Mouse (Mus musculus) MEL-GATA-1-ER (cell line): Measurements from ENCODE around the gene Sox4.

Experiments
- DNase-seq: peaks from one replicate; pipeline ENCODE4 v3.0.0-alpha.2; 2012; ENCODE audit warnings: low read depth; ENCODE audit errors: extremely low read depth

Gene Sox4

DNA sequence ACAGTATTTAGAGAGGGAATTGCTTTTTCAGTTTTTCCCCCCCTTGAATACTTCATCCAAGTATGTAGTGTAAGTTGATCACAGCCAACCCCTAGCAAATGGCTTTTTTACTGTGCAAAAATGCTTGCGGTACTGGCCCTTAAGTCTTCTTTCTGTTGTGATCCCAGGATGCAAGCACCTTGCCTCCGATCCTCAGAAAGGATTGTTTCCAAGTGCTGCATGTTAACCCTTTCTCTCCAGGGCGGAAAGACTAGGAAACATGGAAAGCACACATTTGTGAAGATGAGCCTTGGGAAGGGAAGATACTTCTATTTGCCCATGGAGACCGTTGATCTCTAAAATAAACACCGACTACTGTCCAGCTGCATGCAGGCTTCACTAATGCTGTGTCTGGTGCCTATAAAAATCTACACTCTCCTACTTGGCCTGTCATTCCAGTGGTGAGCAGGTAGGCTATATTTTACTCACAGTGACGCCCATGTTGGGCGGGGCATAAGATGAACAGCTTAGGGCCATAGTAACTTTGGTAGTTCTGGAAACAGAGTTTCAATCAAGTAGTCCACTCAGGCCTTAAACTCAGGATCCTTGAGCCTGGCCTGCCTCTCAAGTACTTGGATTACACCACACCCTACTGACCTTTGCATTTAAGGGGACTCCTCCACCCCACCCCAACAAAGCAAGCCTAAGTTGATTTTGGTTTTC, 5.6 kb downstream of the Sox4 start:
- no peak for DNase-seq

DNA sequence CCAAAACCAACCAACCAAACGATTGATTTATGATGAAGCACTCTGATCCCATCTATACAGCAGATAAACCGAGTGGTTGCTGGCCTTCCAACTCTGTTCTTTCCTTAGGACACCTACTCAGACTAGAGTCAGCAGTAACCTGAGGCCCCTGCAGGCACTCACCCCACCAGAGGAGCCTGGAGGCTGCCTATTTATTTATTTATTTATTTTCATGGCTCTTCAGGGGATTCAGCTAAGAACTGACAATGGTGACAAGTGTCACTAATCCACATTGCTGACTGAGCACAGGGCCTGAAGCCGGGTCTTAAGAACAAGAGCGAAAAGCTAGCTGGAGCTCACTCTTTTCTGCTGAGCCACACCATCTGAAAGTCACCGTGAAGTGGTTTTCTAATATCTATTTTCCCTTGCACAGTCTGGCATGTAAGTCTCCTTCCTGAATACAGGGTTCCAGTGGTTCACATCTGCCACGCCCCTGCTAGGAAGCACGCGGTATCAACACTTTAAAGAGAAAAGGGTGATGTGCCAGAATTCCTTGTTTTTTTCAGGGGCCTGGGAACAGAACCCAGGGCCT, 6.9 kb downstream of the Sox4 start:
- no peak for DNase-seq

DNA sequence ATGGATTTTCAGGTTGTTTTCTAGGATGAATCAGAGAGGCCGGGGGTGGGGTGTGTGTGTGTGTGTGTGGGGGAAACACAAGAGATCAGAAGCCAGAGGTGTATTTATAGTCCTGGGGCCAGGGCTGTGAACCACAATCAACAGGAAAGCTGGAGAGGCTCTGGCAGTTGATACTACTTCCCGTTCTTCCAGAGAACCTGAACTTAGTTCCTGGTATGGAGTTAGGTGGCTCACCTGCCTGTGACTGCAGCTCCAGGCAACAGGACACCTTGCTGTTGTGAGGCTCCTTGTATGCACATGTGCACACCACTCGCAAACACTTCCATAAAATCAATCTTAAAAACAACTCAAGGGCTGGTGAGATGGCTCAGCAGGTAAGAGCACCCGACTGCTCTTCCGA, 7.8 kb downstream of the Sox4 start:
- no peak for DNase-seq

DNA sequence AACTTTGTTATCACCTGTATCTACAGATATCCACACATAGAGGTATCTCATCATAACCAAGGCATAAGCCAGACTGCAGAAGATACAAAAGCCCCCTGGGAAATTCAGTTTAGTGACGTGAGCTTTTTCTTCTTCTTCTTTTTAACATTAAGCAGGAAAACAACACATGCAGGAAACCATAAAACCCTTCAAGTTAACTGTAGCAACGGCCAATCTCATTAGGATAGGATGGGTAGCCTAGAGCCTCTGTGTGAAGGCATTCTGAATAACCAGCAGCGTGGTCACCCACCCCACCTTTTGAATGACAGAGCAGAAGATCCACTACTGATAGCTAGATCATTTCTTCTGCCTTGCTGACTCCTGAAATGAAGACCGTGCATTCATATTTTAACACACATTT, 10.6 kb downstream of the Sox4 start:
- DNase-seq, result no peak

DNA sequence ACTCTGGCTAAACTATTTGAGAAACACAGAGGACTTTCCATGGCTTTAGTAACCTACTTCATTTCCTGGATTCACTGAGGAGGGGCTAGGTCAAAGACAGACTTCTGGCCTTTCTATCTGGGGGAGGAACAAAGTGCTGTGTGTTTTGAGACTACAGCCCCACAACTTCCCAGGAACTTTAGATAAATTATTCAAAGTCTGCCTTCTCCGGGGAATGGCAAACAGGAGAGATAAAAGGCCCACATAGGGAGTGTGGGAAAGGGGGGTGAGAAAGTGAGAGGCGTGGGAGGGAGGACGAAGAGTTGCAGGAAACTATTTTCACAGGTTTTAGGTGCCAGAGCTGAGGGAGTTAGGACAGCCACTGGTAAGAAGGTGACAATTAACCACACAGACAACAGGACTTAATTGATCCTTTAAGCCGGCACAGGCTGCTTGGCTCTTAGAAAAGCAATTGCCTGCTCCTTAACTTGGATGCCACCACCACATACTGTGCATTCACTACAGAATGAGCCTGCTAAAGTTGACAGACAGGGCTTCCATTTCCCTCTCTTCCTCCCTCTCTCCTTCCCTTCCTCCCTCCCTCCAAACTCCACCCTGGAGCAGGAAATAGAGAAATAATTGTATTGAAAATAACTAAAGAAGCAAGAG, 11.4 kb downstream of the Sox4 start:
- no peak for DNase-seq

DNA sequence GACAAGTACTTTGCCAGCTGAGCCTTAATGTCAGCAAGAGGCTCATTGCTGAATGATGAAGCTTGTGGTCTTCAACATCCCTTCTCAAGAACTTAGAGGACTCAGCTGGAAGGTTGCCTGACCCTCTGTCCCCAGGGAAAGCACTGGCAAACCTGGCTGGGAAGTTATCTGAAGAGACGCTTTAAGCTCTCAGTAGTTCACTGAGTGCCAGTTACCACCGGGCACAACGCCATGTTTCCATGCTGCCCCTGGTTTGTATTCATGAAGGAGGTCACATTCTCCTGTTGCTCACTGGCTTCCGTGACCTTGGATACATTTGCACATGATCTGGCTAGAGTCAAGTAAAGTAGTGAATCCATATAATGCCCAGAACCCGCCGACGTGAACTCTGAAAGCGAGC, 20.1 kb downstream of the Sox4 start:
- DNase-seq, result no peak

DNA sequence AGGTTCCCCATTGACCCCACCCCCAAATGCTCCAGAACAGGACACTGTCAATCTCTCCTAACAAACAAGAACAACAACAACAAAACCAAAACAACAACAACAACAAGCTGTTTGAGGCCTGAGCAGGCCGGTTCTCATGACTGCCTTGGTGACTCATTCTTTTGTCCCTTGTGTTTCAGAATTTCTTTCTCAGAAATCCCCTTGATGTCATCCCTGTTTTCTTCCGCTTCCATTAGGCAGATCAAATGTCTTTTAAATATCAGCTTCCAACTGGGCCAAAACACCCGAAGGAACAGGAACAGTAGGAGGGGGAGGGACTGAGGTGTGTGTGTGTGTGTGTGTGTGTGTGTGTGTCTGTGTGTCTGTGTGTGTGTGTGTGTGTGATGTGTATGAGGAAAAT, 21.7 kb downstream of the Sox4 start:
- DNase-seq, result no peak

DNA sequence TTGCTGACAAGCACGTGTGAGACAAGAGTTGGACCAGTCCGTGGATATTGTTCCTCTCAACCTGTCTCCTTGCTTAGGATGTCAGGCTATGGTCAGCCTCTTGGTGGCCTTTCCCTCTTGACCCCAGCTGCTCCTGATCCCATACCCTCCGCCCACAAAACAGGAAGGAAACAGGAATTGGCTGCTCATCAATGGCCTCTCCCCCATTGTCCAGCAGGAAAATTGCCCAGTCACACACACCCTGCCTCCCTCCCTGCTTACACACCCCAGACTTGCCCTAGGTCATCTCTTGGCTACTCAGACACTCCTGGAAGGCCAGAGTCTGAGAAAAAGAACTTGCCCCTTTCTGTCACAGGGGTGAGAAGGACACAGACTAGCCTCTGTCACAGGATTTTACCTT, 22.2 kb downstream of the Sox4 start:
- DNase-seq, result no peak

DNA sequence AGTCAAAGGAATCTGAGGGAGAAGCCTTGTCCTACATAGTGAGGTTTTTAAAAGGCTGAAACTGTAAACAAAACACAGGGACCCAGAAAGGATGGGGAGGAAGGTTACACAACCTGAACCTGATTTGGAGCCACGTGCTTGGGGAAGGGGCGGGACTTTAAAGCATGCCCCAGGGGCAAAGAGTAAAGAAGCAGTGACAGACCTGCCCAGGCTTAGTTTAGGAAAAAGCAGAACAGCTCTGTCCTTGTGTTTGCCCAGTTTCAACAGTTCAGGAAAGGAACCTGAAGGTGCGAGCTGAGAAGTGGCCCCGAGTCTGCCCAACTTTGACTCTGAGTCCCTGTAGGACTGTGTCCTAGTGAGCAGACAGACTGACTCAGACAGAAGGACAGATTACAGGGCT, 23.1 kb downstream of the Sox4 start:
- DNase-seq, result no peak

DNA sequence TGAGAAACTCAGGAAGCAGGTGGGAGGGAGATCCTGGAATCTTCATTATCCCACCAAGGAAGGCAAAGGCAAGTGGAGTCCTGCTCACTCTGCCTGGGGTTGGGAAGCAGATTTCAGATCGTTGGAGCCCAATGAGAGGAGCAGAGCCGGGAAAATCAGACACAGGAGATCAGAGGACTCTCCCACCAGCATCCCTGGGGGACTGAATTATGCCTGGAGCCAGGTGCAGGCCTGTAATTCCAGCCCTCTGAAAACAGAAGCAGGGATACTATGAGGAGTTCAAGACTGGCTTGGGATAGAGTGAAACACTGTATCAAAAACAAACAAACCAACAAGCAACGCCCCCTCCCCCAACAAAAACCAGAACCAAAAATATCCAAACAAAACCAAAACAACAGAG, 23.6 kb downstream of the Sox4 start:
- DNase-seq, result no peak

DNA sequence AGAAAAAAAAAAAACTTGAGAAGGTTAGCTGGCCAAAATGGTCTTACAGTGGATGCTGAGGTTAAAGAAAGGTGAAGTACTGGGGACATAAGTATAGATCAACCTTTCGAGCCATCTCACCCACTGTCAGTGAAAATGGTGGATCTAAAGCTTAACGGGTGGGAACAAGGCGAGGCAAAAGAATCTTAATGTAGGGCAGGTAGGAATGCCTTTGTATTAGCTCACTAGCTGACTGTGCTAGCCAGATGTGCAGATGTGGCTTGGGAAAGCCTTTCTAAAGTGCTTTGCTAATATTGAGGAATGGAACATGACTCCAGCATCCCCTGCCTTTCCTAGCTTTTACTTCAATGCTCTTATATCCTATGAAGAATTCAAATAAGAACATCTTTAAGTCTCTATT, 30.4 kb downstream of the Sox4 start:
- no peak for DNase-seq

DNA sequence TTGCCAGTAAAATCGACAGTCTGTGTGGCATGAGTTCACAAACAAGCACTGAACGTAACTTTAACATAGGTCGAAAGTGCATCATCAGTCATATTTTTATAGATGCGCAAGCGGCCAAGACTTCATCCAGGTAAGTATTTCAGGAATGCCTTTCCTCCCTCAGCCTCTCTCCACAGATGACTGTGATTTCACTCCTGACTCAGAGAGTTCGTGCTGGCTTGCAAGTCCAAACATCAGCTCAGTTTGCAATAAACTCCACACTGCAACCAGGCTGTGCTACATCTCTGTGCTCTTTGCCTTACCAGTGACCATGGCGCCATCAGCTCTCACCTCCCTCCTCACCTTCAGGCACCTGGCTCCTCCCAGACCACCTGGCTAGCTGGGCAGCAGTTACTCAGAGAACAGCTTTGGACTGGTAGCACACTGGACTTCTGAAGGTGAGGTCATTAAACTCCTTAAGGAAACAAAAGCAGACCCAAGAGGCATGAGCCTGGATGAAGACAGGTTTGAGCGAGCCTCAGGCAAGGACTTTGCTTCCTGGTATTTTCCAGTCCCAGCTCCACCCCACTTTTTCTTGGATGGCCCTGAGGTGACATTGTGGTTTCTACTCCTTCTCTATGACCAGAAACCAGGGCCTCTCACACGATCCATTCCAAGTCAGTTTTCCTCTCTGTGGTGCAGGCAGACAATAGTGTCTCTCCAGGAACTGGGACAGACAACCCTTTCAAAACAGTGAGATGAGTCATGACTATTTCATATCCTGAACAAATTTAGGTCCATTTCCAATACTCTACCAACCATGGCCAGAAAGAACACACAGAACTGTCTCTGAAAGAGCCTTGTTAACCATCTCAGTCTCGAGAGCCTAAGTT, 35.9 kb downstream of the Sox4 start:
- no peak for DNase-seq

DNA sequence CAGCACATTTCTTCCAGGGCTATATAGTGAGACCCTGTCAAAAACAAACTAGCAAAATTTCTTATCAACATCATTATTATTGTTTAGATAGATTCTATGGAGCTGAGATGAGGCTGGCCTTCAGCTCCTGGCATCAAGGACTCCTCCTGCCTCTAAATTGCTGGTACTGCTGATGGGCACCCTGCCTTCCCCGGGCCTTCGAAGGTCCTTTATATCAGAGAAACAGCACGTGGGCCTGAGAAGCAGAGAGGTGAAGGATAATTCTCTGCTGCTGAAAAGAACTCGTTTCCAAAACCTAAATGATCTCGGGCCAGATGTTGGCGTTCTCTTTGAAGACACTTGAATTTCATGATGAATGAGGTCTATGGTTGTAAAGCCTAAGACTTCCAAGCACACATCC, 39.9 kb downstream of the Sox4 start:
- DNase-seq, result no peak

DNA sequence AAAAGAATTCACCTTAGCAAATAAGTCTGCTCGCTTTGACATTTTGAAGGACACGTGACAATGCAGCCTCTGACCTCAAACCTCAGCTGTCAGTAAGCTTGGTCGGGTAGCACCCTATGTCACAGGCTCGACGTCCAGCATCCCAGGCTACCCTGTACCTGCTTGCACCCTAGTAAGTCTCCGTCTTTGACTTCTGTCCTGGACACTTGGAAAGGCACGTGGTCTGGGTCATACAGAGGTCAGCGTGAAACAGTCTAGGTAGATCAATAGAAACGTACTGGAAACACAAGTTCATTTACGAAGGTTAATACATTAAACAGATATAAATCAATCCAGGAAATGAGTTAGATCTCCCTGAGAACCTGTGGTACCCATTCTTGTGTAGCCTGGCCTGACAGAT, 46.5 kb downstream of the Sox4 start:
- no peak for DNase-seq
